Mouse (Mus musculus) embryo, embryonic 10.5 days (tissue): ENCODE data around the gene Dot1l.

Experiments
- DNase-seq: peaks from one replicate; pipeline ENCODE4 v3.0.0-alpha.2; 2015; ENCODE audit warnings: low spot score

Gene Dot1l

DNA sequence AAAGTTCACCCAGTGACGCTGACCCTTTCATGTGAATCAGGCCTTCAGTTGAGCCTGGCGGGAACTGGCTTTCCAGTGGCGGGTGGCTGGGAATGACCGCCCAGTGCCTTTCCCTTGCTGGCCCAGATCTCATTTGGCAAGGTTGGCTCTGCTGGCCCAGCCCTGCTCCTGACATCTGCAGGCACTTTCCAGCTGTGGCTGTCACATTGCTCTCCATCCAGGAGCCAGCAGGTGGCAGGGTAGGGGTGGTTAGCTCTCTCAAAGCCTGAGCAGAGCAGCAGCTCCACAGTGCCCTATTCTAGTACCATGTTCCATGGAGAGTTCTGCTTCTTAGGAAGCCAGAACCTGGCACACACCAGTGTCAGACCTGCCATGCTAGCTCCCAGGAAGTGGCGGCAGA, 2.7 kb downstream of the Dot1l start:
- DNase-seq: peak; percentile 64

DNA sequence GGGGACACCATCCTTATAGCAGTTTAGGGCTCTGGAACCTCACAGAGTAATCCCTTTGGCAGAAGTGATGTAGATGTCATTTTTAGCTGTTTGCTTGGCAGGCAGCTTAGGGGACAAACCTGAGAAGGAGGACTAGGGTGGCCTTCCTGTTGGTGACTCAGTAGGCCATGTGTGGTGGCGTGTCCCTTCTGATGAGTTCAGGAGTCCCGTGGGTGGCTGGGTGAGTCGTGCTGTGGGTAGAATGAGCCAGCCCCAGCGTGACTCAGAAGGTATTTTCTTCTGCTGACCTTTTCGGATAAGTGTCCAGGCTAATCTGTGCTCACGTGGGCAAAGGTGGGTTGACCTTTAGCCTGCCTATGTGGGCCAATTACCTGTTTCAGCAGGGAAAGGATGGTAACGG, 3.6 kb downstream of the Dot1l start:
- DNase-seq: no peak

DNA sequence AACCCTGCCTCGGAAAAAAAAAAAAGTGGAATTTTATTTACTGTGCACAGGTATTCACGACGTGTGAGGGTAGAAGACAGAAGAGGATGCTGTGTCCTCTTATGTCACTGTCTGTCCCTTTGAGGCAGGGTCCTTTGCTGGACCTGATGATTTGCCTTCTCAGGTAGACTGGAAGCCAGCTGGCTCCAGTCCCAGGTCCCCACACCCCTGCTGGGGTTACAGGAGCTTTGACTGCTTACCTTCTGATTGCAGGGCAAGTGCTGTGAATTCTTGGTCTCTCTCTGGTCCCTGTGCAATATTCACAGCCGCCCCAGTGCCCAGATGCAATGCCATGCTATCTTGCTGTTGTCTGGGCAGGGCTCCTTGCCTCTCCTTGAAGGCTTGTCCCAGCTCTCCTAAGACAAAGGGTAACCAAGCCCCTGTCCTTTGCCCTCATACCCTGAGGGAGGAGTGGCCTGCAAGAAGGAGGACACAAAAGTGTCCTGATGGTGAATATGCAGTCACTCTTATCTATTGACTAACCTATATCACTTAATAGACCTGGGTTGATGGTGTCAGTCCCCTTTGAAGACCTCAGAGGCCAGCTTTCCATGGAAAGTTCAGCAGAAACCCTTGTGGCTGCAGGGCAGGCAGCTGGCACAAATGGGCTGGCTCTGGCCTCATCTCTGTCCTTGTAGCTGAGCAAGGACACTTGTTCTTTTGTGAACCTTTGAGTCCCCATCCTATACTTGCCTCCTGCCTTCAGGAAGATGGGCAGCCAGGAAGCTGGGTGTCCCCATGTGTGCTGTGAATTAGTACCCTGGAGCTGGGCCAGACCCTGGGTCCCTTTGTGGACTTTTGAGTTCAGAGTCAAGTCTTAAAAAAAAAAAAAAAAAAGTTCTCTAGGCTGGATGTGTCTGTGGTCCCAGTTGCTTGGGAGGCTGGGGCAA, 5.9 kb downstream of the Dot1l start:
- DNase-seq: no peak

DNA sequence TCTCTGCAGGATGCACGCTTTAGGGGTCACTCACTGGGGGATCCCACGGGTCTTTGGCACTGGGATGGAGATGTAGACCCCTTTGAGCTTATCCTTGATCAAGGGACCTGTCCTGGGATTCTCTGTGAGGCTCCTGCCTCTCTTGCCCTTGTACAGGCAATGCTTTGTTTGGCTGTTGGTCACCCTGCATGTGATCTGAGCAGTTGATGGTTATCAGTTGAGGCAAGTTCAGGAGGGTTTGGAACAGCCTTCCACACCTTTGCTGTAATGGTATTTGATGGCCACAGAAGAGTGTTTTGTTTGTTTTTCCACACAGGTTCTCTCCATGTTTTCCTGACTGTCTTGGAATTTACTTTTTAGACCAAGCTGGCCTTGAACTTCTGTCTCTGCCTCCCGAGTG, 6.8 kb downstream of the Dot1l start:
- no peak for DNase-seq

DNA sequence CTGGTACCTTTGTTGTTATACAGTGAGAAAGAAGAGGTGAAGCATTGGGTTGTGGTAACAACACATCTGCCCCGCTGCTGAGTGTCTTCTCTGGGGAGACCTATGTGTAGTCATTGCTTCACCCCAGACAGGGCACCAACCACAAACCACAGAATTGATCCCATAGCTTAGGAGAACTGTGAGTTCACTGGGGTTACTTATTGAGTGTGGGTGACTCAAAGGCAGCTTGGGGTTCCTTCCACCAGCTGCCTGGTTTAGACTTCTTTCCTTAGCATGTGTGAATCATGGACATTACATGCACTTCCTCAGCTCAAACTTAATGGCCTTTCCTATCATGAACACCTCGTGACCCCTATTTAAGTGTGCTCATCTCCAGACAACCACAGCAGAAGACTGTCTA, 8.5 kb downstream of the Dot1l start:
- DNase-seq: no peak

DNA sequence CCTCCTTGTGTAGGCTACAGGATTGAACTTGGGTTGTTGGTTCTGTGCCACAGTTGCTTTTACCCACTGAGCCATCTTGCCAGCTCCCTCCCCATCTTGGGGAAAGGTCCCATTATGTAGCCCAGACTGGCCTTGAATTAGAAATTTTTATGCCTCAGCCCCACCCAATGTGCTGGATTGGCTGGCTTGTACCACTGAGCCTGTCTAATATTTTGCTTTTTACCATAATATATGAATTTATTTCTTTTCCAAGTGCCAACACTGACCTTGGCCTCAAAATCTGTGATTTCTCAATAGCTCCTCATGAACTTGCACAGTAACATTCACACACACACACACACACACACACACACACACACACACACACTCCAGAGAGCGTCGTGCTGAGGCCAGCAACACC, 10.7 kb downstream of the Dot1l start:
- no peak for DNase-seq

DNA sequence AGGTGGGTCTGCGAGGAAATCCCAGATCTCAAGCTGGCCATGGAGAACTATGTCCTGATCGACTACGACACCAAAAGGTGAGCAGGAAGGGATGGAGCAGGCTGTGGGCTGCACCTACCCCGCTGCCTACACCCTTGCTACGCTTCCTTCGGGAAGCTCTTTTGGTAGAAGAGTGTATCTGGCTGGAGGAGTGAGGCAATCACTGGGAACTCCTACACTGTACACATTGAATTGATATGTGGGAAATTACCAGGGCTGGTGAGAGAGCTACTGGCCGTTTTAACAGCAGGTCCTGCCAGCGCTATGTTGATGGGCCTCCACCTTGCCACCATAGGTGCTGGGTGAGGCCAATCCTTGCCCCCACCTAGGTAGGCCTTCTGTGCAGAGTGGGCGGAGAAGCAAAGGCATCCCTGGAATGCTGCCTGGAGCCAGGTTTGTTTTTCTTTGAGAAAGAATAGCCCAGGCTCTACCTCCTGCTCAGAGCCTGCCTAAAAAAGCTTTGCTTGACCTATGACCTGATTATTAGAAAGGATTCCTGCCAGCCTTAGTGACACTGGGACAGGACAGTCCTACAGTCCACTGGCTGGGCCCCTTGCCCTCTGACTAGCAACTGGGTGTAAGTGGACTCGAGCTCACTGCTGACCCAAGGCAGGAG, 11.3 kb downstream of the Dot1l start:
- no peak for DNase-seq

DNA sequence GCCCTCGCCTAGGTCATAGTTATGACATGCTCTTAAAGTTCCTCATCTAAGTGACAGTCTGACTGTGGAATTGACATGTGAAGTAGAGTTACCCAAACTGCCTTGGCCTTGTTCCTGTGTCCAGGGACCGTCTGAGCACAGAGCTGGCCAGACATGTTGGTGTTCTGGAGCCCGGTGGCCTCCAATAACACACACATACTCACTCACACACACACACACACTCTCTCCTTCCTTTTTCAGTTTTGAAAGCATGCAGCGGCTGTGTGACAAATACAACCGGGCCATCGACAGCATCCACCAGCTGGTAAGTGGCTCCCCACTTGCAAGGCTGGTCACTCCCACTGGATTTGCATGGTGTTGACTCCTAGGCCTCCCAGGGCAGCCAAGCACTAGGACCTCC, 13.4 kb downstream of the Dot1l start:
- no peak for DNase-seq

DNA sequence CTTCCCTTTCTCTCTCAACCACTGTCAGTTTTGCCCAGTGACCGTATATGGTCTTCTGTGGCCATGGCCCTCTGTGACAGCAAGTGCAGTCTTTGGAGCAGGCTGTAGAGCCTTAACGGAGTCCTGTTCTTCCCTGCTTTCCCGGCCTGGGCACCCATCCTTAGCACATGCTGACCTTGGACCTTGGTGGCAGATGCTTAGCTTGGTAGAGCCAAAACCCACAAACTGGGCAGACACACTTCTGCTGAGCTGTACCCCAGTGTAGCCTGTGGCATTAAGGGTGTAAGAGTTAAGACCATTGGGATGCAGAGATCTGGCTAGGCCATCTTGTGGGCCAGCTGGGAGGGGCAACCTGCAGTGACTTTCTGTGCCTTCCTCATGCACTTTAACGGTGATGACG, 18.8 kb downstream of the Dot1l start:
- no peak for DNase-seq

DNA sequence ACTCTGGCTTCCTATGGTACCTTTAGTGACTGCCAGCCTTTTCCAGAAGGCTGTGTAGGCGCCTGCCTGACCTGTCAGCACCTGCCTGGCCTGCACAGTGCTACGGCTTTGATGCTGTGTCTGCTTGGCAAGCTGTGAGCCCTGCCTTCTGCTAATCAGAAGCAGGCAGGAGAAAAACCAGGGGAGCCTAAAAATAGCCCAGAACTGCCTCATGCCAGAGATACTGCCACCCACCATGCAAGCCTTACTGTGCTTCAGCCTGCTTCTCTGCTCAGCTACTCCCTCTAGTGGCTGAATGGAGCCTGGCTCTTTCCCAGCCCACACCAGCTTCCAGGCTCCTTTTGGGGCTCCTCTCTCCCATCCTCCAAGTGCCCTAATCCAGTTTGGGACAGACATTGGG, 19.5 kb downstream of the Dot1l start:
- peak; percentile 80 for DNase-seq

DNA sequence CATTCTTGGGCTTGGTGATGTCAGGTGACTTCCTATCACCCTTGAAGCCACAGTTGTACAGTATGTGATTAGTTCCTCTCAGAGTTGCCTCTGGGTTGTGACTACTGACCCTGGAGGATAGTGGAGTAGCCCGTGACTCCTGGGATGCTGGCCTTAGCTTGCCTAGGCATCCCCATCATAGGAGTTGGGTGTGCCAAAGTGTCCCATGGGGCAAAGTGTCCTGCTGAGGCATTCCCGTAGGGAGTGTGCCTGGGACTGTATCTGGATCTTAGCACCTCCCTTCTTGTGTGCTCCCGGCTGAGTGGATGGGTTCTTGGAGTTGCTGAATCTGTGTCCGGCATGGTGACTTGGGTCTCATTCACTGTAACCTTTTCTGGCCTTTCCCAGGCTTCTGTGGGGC, 20.0 kb downstream of the Dot1l start:
- DNase-seq: no peak

DNA sequence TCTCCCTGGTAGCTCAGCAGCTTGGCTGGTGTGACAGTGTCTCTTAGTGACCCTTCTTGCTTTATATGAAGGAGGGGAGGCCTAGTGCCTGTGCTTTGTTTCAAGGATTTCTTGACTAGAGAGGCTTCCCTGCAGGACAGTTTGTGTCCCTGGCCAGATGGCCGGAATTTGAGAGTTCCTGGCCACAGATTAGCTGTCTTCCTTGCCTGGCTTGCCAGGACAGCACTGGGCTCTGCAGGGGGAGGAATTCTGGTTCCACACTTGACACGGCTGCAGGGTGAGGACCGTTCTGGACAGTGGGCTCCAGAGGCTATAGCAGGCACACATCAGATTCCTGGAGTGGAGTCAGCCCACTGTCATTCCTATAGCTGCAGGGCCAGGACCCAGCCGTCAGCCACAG, 20.7 kb downstream of the Dot1l start:
- DNase-seq: no peak

DNA sequence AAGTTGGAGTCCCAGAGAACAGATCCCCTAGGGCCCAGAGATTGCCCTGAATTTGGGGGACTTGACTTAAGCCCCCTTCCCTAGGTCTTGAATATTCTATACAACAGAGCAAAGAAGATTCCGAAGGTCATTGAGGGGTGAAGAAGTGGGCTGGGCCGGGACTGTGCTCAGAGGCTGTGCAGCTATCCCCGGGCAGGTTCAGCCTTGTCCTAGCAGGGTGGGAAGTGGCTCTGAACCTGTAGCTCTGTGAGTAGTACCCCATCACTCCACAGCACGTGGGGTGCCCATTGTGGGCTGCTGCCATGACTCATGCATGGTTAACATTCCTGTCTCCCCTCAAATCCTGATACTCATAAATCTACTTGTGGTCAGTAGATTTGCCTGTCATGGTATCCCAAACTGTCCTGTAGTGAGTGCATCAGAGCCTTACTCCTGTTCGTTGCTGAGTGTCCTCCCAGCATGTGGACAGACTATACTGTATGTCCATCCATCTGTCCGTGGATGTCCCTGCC, 21.4 kb downstream of the Dot1l start:
- no peak for DNase-seq

DNA sequence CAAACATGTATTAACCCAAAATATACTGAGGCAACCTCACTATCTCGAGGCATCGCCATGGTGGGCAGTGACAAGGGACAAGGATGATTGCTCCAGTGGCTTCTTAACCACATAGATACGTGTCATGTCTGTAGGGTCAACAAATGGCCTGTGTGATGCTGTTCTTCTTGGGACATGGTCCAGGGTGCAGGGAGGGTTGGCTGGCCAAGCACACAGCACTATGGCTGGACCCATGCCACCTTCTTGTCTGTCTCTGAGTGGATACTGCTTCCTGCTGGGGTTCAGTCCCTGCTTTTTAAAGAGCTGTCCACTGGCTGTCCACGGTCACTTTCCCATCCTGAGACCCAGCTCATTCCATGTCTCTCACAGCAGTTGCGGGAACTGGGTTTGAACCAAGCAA, 22.1 kb downstream of the Dot1l start:
- DNase-seq: no peak

DNA sequence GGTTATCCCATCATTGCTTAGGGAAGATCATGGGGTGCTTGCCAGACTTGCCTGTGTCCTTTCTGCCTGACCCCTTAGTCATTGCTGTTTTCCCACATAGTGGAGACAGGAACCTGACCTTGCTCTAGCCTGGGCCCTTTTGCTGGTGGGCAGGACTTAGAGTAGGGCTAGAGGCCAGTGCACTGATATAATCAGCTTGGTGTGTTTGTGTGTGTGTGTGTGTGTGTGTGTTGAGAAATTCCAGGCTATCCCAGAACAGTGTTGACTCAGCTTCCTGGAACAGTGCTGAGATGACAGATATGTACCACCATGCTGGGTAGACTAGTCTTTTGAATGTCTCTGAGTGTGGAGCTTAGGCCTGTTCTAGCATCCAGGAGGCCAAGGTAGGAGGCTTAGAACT, 24.6 kb downstream of the Dot1l start:
- no peak for DNase-seq

DNA sequence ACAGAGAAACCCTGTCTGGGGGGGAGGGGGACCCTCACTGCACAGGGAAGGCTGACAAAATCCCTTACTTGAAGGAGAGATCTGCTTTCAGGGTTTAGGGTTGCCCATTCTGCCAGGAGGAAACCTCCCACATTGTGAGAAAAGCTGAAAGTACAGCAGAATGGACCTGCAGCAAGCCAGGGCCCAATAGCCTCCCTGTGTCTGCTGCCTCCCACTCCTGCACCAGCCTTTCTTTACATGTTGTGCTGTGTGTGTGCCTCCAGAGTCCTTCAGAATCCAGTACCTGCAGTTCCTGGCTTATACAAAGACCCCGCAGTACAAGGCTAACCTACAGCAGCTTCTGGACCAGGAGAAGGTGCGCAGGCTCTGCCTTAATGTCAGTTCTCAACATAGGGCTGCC, 29.3 kb downstream of the Dot1l start:
- no peak for DNase-seq

DNA sequence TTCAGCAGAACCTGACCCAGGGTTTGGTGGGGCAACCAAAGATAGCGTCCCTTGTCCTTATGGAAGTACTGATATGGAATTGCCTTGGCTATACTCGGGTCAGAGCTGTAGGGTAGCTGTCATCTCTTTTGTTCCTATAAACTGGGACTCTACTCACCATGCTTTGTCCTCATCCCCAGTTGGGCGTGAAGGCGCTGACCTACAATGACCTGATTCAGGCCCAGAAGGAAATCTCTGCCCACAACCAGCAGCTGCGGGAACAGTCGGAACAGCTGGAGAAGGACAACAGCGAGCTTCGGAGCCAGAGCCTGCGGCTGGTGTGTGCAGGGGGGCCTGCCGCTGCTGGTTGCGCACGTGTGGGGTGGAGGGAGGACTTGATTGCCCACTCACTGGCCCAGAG, 29.9 kb downstream of the Dot1l start:
- DNase-seq: no peak

DNA sequence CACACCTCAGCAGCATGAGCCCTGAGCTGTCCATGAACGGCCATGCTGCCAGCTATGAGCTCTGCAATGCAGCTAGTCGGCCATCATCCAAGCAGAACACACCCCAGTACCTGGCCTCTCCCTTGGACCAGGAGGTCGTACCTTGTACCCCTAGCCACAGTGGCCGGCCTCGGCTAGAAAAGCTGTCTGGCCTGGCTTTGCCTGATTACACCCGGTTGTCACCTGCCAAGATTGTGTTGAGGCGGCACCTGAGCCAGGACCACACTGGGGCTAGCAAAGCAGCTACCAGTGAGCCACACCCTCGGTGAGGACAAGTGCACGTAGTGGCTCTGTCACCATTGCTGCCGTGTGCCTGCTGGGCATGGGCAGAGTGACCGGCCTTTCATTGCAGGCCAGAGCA, 31.0 kb downstream of the Dot1l start:
- DNase-seq: no peak

DNA sequence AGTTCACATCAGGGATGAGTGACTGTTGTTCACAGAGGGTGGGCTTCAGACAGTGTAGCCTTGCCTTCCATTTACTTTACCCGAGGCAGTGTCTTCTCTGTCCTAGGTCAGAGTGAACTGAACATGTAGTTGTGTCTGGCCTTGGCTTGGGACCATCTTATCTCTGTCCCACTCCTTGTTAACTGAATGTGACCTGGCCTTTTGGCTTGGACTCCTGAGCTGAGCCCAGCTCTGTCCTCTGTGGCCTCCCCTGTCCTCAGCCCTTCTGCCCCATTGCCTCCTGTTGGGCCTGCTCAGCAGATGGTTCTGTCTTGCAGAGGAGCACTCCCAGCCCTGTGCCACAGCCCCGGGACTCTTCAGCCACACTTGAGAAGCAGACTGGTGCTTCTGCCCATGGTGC, 32.5 kb downstream of the Dot1l start:
- DNase-seq: no peak

DNA sequence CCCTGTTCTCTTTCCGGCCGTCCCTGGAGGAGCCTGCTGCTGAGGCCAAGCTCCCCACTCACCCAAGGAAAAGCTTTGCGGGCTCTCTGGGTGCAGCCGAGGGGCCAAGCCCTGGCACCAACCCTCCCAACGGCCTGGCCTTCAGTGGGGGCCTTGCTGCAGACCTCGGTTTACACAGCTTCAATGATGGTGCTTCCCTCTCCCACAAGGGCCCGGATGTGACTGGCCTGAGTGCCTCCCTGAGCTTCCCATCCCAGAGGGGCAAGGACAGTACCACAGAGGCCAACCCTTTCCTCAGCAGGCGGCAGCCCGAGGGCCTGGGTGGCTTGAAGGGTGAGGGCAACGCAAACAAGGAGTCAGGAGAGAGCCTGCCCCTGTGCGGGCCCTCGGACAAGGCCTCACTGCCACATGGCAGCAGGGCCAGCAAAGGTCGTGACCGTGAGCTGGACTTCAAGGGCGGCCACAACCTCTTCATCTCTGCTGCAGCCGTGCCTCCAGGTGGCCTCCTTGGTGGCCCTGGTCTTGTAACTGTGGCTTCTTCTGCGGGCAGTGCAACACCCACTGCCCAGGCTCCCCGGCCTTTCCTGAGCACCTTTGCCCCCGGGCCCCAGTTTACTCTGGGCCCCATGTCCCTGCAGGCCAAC, 35.9 kb downstream of the Dot1l start:
- no peak for DNase-seq

DNA sequence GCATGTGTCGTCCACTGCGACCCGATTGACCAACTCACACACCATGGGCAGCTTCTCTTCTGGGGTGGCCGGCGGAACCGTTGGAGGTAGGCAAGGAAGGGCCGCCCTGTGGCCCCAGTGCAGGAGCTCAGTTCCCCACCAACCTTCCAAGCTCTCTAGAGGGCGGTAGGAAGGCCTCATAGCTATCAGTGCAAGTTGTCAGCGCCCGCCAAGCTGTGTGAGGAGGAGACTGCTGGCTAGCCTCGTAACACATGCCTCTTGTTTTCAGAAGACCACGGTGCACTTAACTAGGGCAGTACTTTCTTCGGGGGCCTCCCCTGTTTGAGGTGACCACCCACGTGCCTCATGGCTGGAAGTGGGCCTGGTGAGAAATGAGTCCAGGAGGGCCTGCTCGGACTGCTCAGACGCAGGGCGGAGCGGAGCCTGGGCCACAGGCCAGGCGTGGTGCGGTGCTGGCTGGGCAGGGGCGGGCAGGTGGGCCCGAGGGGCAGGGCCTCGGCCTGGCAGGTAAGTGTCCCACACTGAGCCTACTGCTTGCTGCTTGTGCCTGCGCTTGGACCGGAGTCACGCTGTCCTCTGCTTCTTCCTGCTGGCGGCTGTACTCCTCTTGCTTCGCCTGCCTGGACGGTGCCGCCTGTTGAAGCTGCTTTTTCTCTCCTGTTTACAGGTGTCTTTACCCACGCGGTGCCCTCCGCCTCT, 36.6 kb downstream of the Dot1l start:
- DNase-seq: no peak
